Mouse (Mus musculus): Measurements from ENCODE around the gene Galnt10. TPM values are rescaled to one million over a fixed set of nuclear protein-coding genes. Genes with fewer than 3 reads are reported as not detected.

Galnt10 gene
- polyA plus RNA-seq, 1 experiment from 2014 or later: 20.7 TPM

DNA sequence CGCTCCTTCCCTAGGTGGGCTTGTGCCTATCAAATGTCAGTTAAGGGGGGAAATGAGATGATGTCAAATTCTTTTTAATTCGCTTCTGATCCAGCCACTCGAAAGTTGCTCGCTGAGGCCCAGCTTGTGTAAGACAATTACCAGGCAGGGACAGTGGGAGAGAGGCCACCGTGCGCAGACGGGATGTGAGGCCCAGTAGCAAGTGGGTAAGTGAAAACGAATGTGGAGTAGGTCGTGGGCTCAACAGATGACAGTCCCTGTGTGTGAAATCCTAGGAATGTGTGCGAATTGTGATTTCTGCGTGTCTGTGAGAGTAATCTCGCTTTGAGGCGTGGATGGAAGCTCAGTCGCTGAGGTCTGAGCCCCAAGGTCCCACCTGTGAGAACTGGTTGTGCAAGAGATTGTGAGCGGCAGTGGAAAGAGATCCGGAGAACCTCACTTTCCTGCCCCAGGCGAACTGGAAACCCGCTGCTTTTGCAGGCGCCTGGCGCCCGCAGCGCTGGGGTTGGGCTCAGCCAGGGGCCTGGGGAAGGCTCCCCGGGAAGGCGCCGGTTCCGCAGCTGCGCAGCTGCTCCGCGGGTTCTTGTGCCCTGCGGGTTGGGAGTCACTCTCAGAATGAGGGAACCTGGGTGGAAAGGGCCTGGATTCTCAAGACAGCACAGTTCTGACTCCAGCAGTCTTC, 188.2 kb downstream of the Galnt10 start:
- Histone ChIP-seq H3K36me3 (peaks cover 3% of the 10 kb centered on the region; the same call in 1 of the 2 replicates), H3K9me3 (no peaks in the 10 kb centered on the region), H3K4me3 (peak overlapping the region; percentile 62), H3K27me3 (ENCODE audit: insufficient read depth, poor library complexity, severe bottlenecking) (peaks cover 97% of the 10 kb centered on the region), H3K4me1 (peaks cover 57% of the 10 kb centered on the region), H3K27ac (peak overlapping the region; percentile 91)
- 3% methylated on average over 30 of the region's 30 CpGs for WGBS
- DNase-seq (ENCODE audit: low spot score): peak; percentile 73

DNA sequence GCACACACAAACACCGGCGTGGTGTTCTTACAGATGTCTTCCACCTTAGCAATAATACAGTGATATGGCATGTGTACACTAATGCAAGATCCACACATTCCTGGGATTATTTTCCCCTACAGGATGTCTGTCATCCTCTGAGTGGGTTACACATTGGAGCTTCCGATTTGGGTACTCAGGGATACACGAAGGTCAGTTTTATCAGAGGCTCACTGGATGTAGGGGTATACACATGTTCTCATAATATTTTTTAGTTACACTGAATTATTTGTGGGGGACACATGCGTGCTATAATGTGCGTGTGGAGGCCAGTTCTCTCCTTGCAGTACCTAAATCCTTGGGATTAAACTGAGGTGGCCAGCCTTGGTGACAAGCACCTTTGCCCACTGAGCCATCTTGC, 188.8 kb downstream of the Galnt10 start:
- 12% methylated on average over 6 of the region's 6 CpGs for WGBS
- peaks cover 54% of the 10 kb centered on the region for H3K4me1 ChIP-seq

DNA sequence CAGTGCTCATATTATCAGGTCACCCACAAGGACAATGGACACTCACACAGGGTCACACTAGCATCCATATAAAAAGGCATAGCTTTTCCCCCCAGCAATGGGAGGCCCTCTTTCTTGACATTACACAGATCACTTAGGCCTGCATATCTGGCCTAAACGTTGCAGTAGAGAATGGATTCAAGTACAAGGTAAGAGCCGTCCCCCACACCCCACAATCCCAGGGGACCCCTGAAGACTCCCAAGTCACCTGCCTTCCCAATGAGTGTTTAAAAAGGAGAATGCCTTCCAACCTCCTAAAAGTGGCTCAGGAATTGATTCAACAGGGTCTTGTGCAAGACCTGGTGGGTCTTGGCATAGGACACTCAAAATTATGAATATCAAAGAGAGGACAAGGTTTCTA, 190.1 kb downstream of the Galnt10 start:
- peaks cover 49% of the 10 kb centered on the region for H3K4me1 ChIP-seq

More for the DNA sequence above, 188.8 kb downstream of the Galnt10 start:
- Histone ChIP-seq H3K4me3 (peak overlapping the region; percentile 62), H3K27me3 (ENCODE audit: insufficient read depth, poor library complexity, severe bottlenecking) (peaks cover 97% of the 10 kb centered on the region), H3K27ac (peak overlapping the region; percentile 91), H3K36me3 (peaks cover 3% of the 10 kb centered on the region; the same call in 1 of the 2 replicates), H3K9me3 (no peaks in the 10 kb centered on the region)
- DNase-seq (ENCODE audit: low spot score): no peak

DNA sequence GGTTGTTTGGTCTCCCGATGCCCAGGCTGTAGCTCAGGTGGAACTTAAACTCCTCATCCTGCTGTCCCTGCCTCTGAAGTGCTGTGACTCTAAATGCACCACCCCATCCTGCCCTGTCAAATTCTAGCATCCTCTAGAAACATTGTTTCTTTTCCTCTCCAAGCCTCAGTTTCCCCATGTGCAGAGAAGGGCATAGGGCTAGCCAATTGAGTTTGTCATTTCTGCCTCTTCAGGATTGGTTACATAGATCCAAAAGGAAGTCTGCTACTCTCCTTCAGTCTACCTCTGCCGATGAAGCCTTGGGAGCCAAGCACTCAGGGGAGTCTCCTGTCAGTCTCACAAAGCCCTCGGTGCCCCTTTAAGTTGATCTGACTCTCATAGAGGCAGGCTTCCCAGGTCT, 190.7 kb downstream of the Galnt10 start:
- peaks cover 99% of the 10 kb centered on the region for H3K27me3 ChIP-seq (ENCODE audit: insufficient read depth, poor library complexity, severe bottlenecking)
- DNase-seq (ENCODE audit: low spot score): no peak
- H3K4me3 ChIP-seq: peak overlapping the region; percentile 42; the same call in 1 of the 2 replicates
- H3K4me1 ChIP-seq: peaks cover 49% of the 10 kb centered on the region
- H3K9me3 ChIP-seq: no peaks in the 10 kb centered on the region
- WGBS: 25% methylated on average over 3 of the region's 3 CpGs
- H3K27ac ChIP-seq: peak overlapping the region; percentile 69; the same call in 1 of the 2 replicates
- H3K36me3 ChIP-seq: no peaks in the 10 kb centered on the region

More for the DNA sequence above, 190.1 kb downstream of the Galnt10 start:
- 13% methylated on average over 2 of the region's 2 CpGs for WGBS
- Histone ChIP-seq H3K27me3 (ENCODE audit: insufficient read depth, poor library complexity, severe bottlenecking) (peaks cover 99% of the 10 kb centered on the region), H3K27ac (peak overlapping the region; percentile 32; the same call in 1 of the 2 replicates), H3K9me3 (no peaks in the 10 kb centered on the region), H3K36me3 (no peaks in the 10 kb centered on the region), H3K4me3 (no peak overlapping the region)
- DNase-seq (ENCODE audit: low spot score): no peak

DNA sequence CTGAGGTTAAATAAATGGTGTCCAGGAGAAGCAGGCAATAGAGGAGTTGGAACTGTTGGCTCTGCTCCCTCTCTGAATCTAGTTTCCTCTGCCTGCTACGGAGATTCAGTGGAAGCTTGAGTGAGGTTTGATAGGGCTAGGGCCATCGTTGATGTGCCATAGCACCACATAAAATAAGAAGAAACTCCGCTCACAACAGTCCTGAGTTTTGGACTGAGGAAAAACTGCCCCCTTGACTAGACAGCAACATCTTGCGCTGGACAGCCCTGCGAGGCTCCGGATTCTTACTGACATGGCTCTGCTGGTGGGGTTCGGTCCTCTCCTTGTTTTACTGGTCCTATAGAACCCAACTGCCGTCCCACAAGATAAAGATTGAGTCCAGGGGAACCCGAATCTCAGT, 191.2 kb downstream of the Galnt10 start:
- peak overlapping the region; percentile 42 for H3K4me3 ChIP-seq
- DNase-seq (ENCODE audit: low spot score): no peak

More for the DNA sequence above, 191.2 kb downstream of the Galnt10 start:
- Histone ChIP-seq H3K9me3 (no peaks in the 10 kb centered on the region), H3K36me3 (no peaks in the 10 kb centered on the region), H3K27me3 (ENCODE audit: insufficient read depth, poor library complexity, severe bottlenecking) (peaks cover 99% of the 10 kb centered on the region), H3K4me1 (peaks cover 45% of the 10 kb centered on the region), H3K27ac (peak overlapping the region; percentile 69)
- 16% methylated on average over 9 of the region's 9 CpGs for WGBS

Other genes with a start within 250 kb of the Galnt10 start
- 68.2 and 75.6 TPM in 2 replicates for gene Fam114a2, start 126.8 kb upstream of the Galnt10 start, polyA plus RNA-seq (2016; fragmentation: Nextera tagmentation; extraction: Ambion mirVana)
- gene Mfap3, start 126.8 kb upstream of the Galnt10 start, polyA plus RNA-seq (2016; fragmentation: Nextera tagmentation; extraction: Ambion mirVana): 32.9 and 40.8 TPM in 2 replicates
- gene Sap30l, start 156.2 kb downstream of the Galnt10 start, polyA plus RNA-seq (2016; fragmentation: Nextera tagmentation; extraction: Ambion mirVana): 8.8 and 12.2 TPM in 2 replicates
- gene Hand1, start 187.4 kb downstream of the Galnt10 start, polyA plus RNA-seq (2016; fragmentation: Nextera tagmentation; extraction: Ambion mirVana): 95.3 and 106 TPM in 2 replicates